Mouse (Mus musculus) CH12.LX (cell line): ENCODE measurements around the gene Olfr101. TPM values are rescaled to one million over a fixed set of nuclear protein-coding genes. Genes with fewer than 3 reads are reported as not detected.

Source experiments
- DNase-seq: peaks from one replicate; pipeline ENCODE4 v3.0.0-alpha.2; 2013; ENCODE audit errors: extremely low read depth
- H3K27ac ChIP-seq: 2 replicates; pipeline ENCODE4 v1.5.1; 2012; ENCODE audit warnings: low read depth, mild to moderate bottlenecking, control low read depth, moderate library complexity; ENCODE audit not compliant: insufficient read depth
- H3K27me3 ChIP-seq: replicated peaks from 2 replicates; pipeline ENCODE3; 2012; ENCODE audit warnings: inconsistent platforms
- H3K36me3 ChIP-seq, 2 experiments: replicated peaks in 1 of 2; 2 replicates each; pipeline versions ENCODE3 to v1.6.1; 2012; ENCODE audit warnings: inconsistent platforms in 1 of 2, low read length in 1 of 2, mild to moderate bottlenecking in 1 of 2, mixed read lengths in 1 of 2, moderate library complexity in 1 of 2; ENCODE audit not compliant: control insufficient read depth in 1 of 2, insufficient read depth in 1 of 2
- H3K4me1 ChIP-seq, 2 experiments: 2 replicates each; pipeline ENCODE4 v1.6.1; 2012; ENCODE audit warnings: inconsistent platforms in 1 of 2, moderate library complexity in 1 of 2; ENCODE audit not compliant: insufficient read depth in 2 of 2, control insufficient read depth in 1 of 2
- H3K4me2 ChIP-seq: 2 replicates; pipeline ENCODE4 v1.6.1; 2012; ENCODE audit warnings: low read depth, mild to moderate bottlenecking, control low read depth; ENCODE audit not compliant: poor library complexity, insufficient read depth, severe bottlenecking
- H3K4me3 ChIP-seq, 3 experiments: fragments of 150-350 bp in 1 of 3; sonication (generic) in 1 of 3; replicated peaks in 1 of 3; 2 replicates each; pipeline versions ENCODE3 to v1.5.1; 2011 to 2012; ENCODE audit warnings: low read depth in 2 of 3, low read length in 2 of 3, mild to moderate bottlenecking in 2 of 3, moderate library complexity in 2 of 3, control low read depth in 1 of 3, improper control_type of control experiment in 1 of 3, inconsistent platforms in 1 of 3, mixed read lengths in 1 of 3; ENCODE audit not compliant: poor library complexity in 1 of 3
- H3K79me2 ChIP-seq: replicated peaks from 2 replicates; pipeline ENCODE4 v1.6.1; 2012; ENCODE audit warnings: mild to moderate bottlenecking, moderate library complexity; ENCODE audit not compliant: control insufficient read depth, poor library complexity, insufficient read depth, severe bottlenecking; ENCODE audit errors: extremely low read depth
- H3K9ac ChIP-seq: 2 replicates; pipeline ENCODE4 v1.6.1; 2012; ENCODE audit warnings: low read depth, mild to moderate bottlenecking, control low read depth, moderate library complexity; ENCODE audit not compliant: insufficient read depth
- H3K9me3 ChIP-seq: replicated peaks from 2 replicates; pipeline ENCODE3; 2012; ENCODE audit warnings: low read length, inconsistent platforms, mixed read lengths
- CHD1 ChIP-seq: IDR thresholded peaks from 2 replicates; pipeline ENCODE4 v1.6.1; 2012; ENCODE audit warnings: low read depth, low read length, improper control_type of control experiment, inconsistent platforms
- CTCF ChIP-seq, 2 experiments: IDR thresholded peaks in 1 of 2; conservative IDR thresholded peaks in 1 of 2; 2 replicates each; pipeline ENCODE4 v1.5.1; 2011 to 2012; ENCODE audit warnings: low read depth in 2 of 2, low read length in 2 of 2, improper control_type of control experiment in 1 of 2, inconsistent platforms in 1 of 2, mild to moderate bottlenecking in 1 of 2, moderate library complexity in 1 of 2
- E2F4 ChIP-seq: IDR thresholded peaks from 2 replicates; pipeline ENCODE4 v1.6.1; 2011; ENCODE audit warnings: low read depth, low read length, improper control_type of control experiment; ENCODE audit not compliant: insufficient replicate concordance
- ELF1 ChIP-seq: IDR thresholded peaks from 2 replicates; pipeline ENCODE4 v1.6.1; 2014; ENCODE audit warnings: low read depth, mild to moderate bottlenecking, inconsistent platforms, low read length, improper control_type of control experiment
- EP300 ChIP-seq: IDR thresholded peaks from 2 replicates; pipeline ENCODE4 v1.6.1; 2011; ENCODE audit warnings: low read length, improper control_type of control experiment
- JUN ChIP-seq: IDR thresholded peaks from 2 replicates; pipeline ENCODE4 v1.6.1; 2011; ENCODE audit warnings: low read depth, mild to moderate bottlenecking, low read length, improper control_type of control experiment, moderate library complexity; ENCODE audit not compliant: insufficient read depth
- JUND ChIP-seq: conservative IDR thresholded peaks from 2 replicates; pipeline ENCODE4 v1.6.1; 2011; ENCODE audit warnings: low read depth, low read length, improper control_type of control experiment
- MAFK ChIP-seq: IDR thresholded peaks from 2 replicates; pipeline ENCODE4 v1.6.1; 2011; ENCODE audit warnings: low read length, improper control_type of control experiment; ENCODE audit not compliant: insufficient replicate concordance
- NELFE ChIP-seq: IDR thresholded peaks from 2 replicates; pipeline ENCODE4 v1.6.1; 2011; ENCODE audit warnings: low read depth, low read length, improper control_type of control experiment
- NRF1 ChIP-seq: IDR thresholded peaks from 2 replicates; pipeline ENCODE4 v1.6.1; 2014; ENCODE audit warnings: low read depth, mild to moderate bottlenecking, inconsistent platforms, low read length, improper control_type of control experiment, moderate library complexity
- SIN3A ChIP-seq: IDR thresholded peaks from 2 replicates; pipeline ENCODE4 v1.6.1; 2012; ENCODE audit warnings: low read length, improper control_type of control experiment, inconsistent platforms
- TBP ChIP-seq: conservative IDR thresholded peaks from 2 replicates; pipeline ENCODE4 v1.6.1; 2011; ENCODE audit warnings: low read depth, low read length, improper control_type of control experiment
- USF1 ChIP-seq: IDR thresholded peaks from 2 replicates; pipeline ENCODE4 v1.6.1; 2014; ENCODE audit warnings: low read depth, mild to moderate bottlenecking, inconsistent platforms, low read length, improper control_type of control experiment
- ZKSCAN1 ChIP-seq: IDR thresholded peaks from 2 replicates; pipeline ENCODE4 v1.6.1; 2012; ENCODE audit warnings: low read depth, inconsistent platforms, low read length, improper control_type of control experiment, borderline replicate concordance
- ZNF384 ChIP-seq: IDR thresholded peaks from 2 replicates; pipeline ENCODE4 v1.6.1; 2012; ENCODE audit warnings: low read depth, low read length, improper control_type of control experiment, inconsistent platforms
- dilution Hi-C: fragments of 300-500 bp; cut with MboI; formaldehyde crosslinking; loops from 2 replicates; pipeline ENCODE4 v1.14.3; 2020; ENCODE audit warnings: low sequenced_read_pairs; ENCODE audit not compliant: extremely low pct_unique_long_range_greater_than_20kb, extremely low pct_ligation_motif_present
- in situ Hi-C: fragments of 300-500 bp; cut with MboI; formaldehyde crosslinking; loops from 3 replicates; pipeline ENCODE4 v1.14.3; 2019; ENCODE audit warnings: low sequenced_read_pairs, low pct_ligation_motif_present, low pct_unique_long_range_greater_than_20kb, mixed read lengths
- polyA plus RNA-seq: library from polyadenylated mRNA; unstranded; fragments of >175 nt; gene quantifications from 2 replicates; pipeline ENCODE4 v1.2.1, GENCODE M21; 2012; ENCODE audit warnings: low read depth; ENCODE audit not compliant: insufficient read length
- total RNA-seq, 2 experiments: library from RNA; depleted of rRNA; stranded (reverse); fragments of 300-350 nt in 1 of 2; fragments of >200 nt in 1 of 2; gene quantifications; 2 replicates each; pipeline ENCODE4 v1.2.3; 2012 to 2014

The Olfr101 gene
- total and polyA plus RNA-seq, 3 experiments, result 0.21 TPM; not detected in 2

GRCm38 (mm10) chr17:37276573-37276972 lies 27.5 kb downstream of the Olfr101 start:
- Histone ChIP-seq H3K4me1 (peaks cover 6 to 35% of the 10 kb centered on the region in 2 experiments), H3K4me3 (no peak overlapping the region), H3K4me2 (no peak overlapping the region), H3K27ac (no peak overlapping the region), H3K79me2 (peaks cover 22% of the 10 kb centered on the region), H3K9me3 (no peaks in the 10 kb centered on the region), H3K9ac (no peak overlapping the region), H3K36me3 (peaks cover 45 to 77% of the 10 kb centered on the region in 2 experiments), H3K27me3 (no peaks in the 10 kb centered on the region)
- TF ChIP-seq TBP (no peak), EP300 (no peak), USF1 (no peak), MAFK (no peak), ZKSCAN1 (no peak), SIN3A (no peak), JUND (no peak), NRF1 (no peak), CHD1 (no peak), CTCF (conservative IDR thresholded peaks at IDR 0.05 in 1 of 2, IDR thresholded peaks at IDR 0.05 in 1 of 2; ENCODE audit: low read depth in 2 of 2, low read length in 2 of 2) (no peak), NELFE (no peak), E2F4 (no peak), ELF1 (no peak)
- DNase-seq, result no peak
- in situ Hi-C loops, result no loop called here
- dilution Hi-C loops, result no loop called here

GRCm38 (mm10) chr17:37275626-37276248 lies 28.4 kb downstream of the Olfr101 start:
- no peaks in the 10 kb centered on the region for H3K9me3 ChIP-seq
- peaks cover 28% of the 10 kb centered on the region for H3K79me2 ChIP-seq
- DNase-seq, result no peak
- no peak overlapping the region for H3K27ac ChIP-seq
- H3K4me1 ChIP-seq, result peaks cover 6 to 35% of the 10 kb centered on the region in 2 experiments
- TF ChIP-seq JUN (no peak), JUND (no peak), ZNF384 (peak; percentile 85)
- TF ChIP-seq, all 38 proteins: peak for 1
- dilution Hi-C loops, result no loop called here
- no peaks in the 10 kb centered on the region for H3K27me3 ChIP-seq
- H3K4me2 ChIP-seq, result no peak overlapping the region
- peaks cover 45 to 81% of the 10 kb centered on the region in 2 experiments for H3K36me3 ChIP-seq
- H3K9ac ChIP-seq, result no peak overlapping the region
- no peak overlapping the region for H3K4me3 ChIP-seq
- in situ Hi-C loops, result no loop called here
